Mouse (Mus musculus) MEL (cell line): ENCODE data around the gene Hrk. TPM values are rescaled to one million over a fixed set of nuclear protein-coding genes. Genes with fewer than 3 reads are reported as not detected.

ENCODE experiments used
- DNase-seq: peaks from one replicate; pipeline ENCODE4 v3.0.0; 2011; ENCODE audit warnings: low read depth, low spot score
- H3K27ac ChIP-seq: 2 replicates; pipeline ENCODE4 v1.5.1; 2012; ENCODE audit warnings: low read depth, mild to moderate bottlenecking, control low read depth, low read length, moderate library complexity; ENCODE audit not compliant: control insufficient read depth
- H3K27me3 ChIP-seq, 2 experiments: fragments of 150-350 bp in 1 of 2; sonication (generic) in 1 of 2; 2 replicates each; pipeline ENCODE4 v1.6.1; 2012; ENCODE audit warnings: low read length in 2 of 2, mild to moderate bottlenecking in 2 of 2, improper control_type of control experiment in 1 of 2, moderate library complexity in 1 of 2; ENCODE audit not compliant: insufficient read depth in 2 of 2, control insufficient read depth in 1 of 2
- H3K36me3 ChIP-seq, 2 experiments: 2 replicates each; pipeline ENCODE4 v1.6.1; 2012 to 2014; ENCODE audit warnings: low read length in 2 of 2, improper control_type of control experiment in 1 of 2, inconsistent platforms in 1 of 2, mild to moderate bottlenecking in 1 of 2; ENCODE audit not compliant: insufficient read depth in 2 of 2, control insufficient read depth in 1 of 2
- H3K4me1 ChIP-seq, 2 experiments: fragments of 150-350 bp in 1 of 2; sonication (generic) in 1 of 2; 2 replicates each; pipeline ENCODE4 v1.6.1; 2012; ENCODE audit warnings: low read length in 2 of 2, improper control_type of control experiment in 1 of 2, mild to moderate bottlenecking in 1 of 2; ENCODE audit not compliant: insufficient read depth in 2 of 2, control insufficient read depth in 1 of 2
- H3K4me3 ChIP-seq, 2 experiments: fragments of 150-350 bp in 1 of 2; sonication (generic) in 1 of 2; 2 replicates each; pipeline ENCODE4 v1.5.1; 2012; ENCODE audit warnings: low read depth in 2 of 2, low read length in 2 of 2, mild to moderate bottlenecking in 2 of 2, moderate library complexity in 2 of 2, control low read depth in 1 of 2, improper control_type of control experiment in 1 of 2; ENCODE audit not compliant: control insufficient read depth in 1 of 2, insufficient read depth in 1 of 2
- H3K79me2 ChIP-seq: 2 replicates; pipeline ENCODE4 v1.6.1; 2012; ENCODE audit warnings: mild to moderate bottlenecking, low read length, moderate library complexity; ENCODE audit not compliant: control insufficient read depth, poor library complexity, insufficient read depth
- H3K9ac ChIP-seq: 2 replicates; pipeline ENCODE4 v1.6.1; 2012; ENCODE audit warnings: low read depth, mild to moderate bottlenecking, control low read depth, low read length, moderate library complexity; ENCODE audit not compliant: control insufficient read depth, poor library complexity, severe bottlenecking
- H3K9me3 ChIP-seq: fragments of 150-350 bp; sonication (generic); replicated peaks from 2 replicates; pipeline ENCODE4 v1.6.1; 2012; ENCODE audit warnings: mild to moderate bottlenecking, low read length, improper control_type of control experiment, moderate library complexity; ENCODE audit not compliant: insufficient read depth
- BHLHE40 ChIP-seq: IDR thresholded peaks from 2 replicates; pipeline ENCODE4 v1.6.1; 2012; ENCODE audit warnings: low read depth, mild to moderate bottlenecking, inconsistent platforms, low read length, improper control_type of control experiment, borderline replicate concordance
- CTCF ChIP-seq, 3 experiments: IDR thresholded peaks in 2 of 3; conservative IDR thresholded peaks in 1 of 3; 2 replicates each; pipeline ENCODE4 v1.5.1; 2011 to 2012; ENCODE audit warnings: low read length in 3 of 3, low read depth in 2 of 3, mild to moderate bottlenecking in 2 of 3, improper control_type of control experiment in 1 of 3, inconsistent platforms in 1 of 3, mixed read lengths in 1 of 3, moderate library complexity in 1 of 3; ENCODE audit not compliant: control insufficient read depth in 1 of 3, insufficient read depth in 1 of 3, poor library complexity in 1 of 3, severe bottlenecking in 1 of 3
- E2F4 ChIP-seq: IDR thresholded peaks from 2 replicates; pipeline ENCODE4 v1.6.1; 2011; ENCODE audit warnings: low read depth, low read length, improper control_type of control experiment, borderline replicate concordance
- GATA1 ChIP-seq: IDR thresholded peaks from 2 replicates; pipeline ENCODE4 v1.6.1; 2011; ENCODE audit warnings: low read depth, low read length, improper control_type of control experiment
- HCFC1 ChIP-seq: IDR thresholded peaks from 2 replicates; pipeline ENCODE4 v1.6.1; 2012; ENCODE audit warnings: low read depth, mild to moderate bottlenecking, inconsistent platforms, low read length, improper control_type of control experiment, moderate library complexity
- MAFK ChIP-seq: IDR thresholded peaks from 2 replicates; pipeline ENCODE4 v1.6.1; 2011; ENCODE audit warnings: low read depth, mild to moderate bottlenecking, low read length, improper control_type of control experiment, borderline replicate concordance
- MAZ ChIP-seq: IDR thresholded peaks from 2 replicates; pipeline ENCODE4 v1.6.1; 2012; ENCODE audit warnings: low read depth, mild to moderate bottlenecking, inconsistent platforms, low read length, improper control_type of control experiment
- NELFE ChIP-seq: IDR thresholded peaks from 2 replicates; pipeline ENCODE4 v1.6.1; 2011; ENCODE audit warnings: low read depth, low read length, improper control_type of control experiment
- NRF1 ChIP-seq: IDR thresholded peaks from 2 replicates; pipeline ENCODE4 v1.6.1; 2014; ENCODE audit warnings: low read depth, mild to moderate bottlenecking, inconsistent platforms, low read length, improper control_type of control experiment, moderate library complexity; ENCODE audit not compliant: poor library complexity, insufficient read depth, severe bottlenecking
- POLR2A ChIP-seq, 2 experiments: IDR thresholded peaks; 2 replicates each; pipeline ENCODE4 v1.6.1; 2011 to 2012; ENCODE audit warnings: low read length in 2 of 2, mild to moderate bottlenecking in 2 of 2, control low read depth in 1 of 2, improper control_type of control experiment in 1 of 2, low read depth in 1 of 2, moderate library complexity in 1 of 2; ENCODE audit not compliant: control insufficient read depth in 1 of 2, insufficient read depth in 1 of 2, poor library complexity in 1 of 2
- POLR2AphosphoS2 ChIP-seq: IDR thresholded peaks from 2 replicates; pipeline ENCODE4 v1.6.1; 2011; ENCODE audit warnings: low read length, improper control_type of control experiment
- POLR2AphosphoS5 ChIP-seq: IDR thresholded peaks from 2 replicates; pipeline ENCODE4 v1.6.1; 2012; ENCODE audit warnings: low read depth, borderline replicate concordance, mild to moderate bottlenecking, inconsistent platforms, low read length, moderate library complexity, mixed read lengths
- RAD21 ChIP-seq: IDR thresholded peaks from 2 replicates; pipeline ENCODE4 v1.6.1; 2011; ENCODE audit warnings: mild to moderate bottlenecking, low read depth, low read length, improper control_type of control experiment
- RCOR1 ChIP-seq: IDR thresholded peaks from 2 replicates; pipeline ENCODE4 v1.6.1; 2012; ENCODE audit warnings: low read depth, mild to moderate bottlenecking, inconsistent platforms, low read length, improper control_type of control experiment
- SMC3 ChIP-seq: IDR thresholded peaks from 2 replicates; pipeline ENCODE4 v1.6.1; 2011; ENCODE audit warnings: low read depth, low read length, improper control_type of control experiment
- TBP ChIP-seq: IDR thresholded peaks from 2 replicates; pipeline ENCODE4 v1.8.0; 2011; ENCODE audit warnings: low read depth, low read length, improper control_type of control experiment
- UBTF ChIP-seq: IDR thresholded peaks from 2 replicates; pipeline ENCODE4 v1.6.1; 2012; ENCODE audit warnings: low read depth, mild to moderate bottlenecking, inconsistent platforms, low read length, improper control_type of control experiment, moderate library complexity, borderline replicate concordance; ENCODE audit not compliant: insufficient read depth
- ZKSCAN1 ChIP-seq: IDR thresholded peaks from 2 replicates; pipeline ENCODE4 v1.6.1; 2012; ENCODE audit warnings: low read depth, mild to moderate bottlenecking, inconsistent platforms, low read length, improper control_type of control experiment, moderate library complexity
- ZMIZ1 ChIP-seq: IDR thresholded peaks from 2 replicates; pipeline ENCODE4 v1.6.1; 2012; ENCODE audit warnings: low read depth, mild to moderate bottlenecking, inconsistent platforms, low read length, improper control_type of control experiment, moderate library complexity
- ZNF384 ChIP-seq: IDR thresholded peaks from 2 replicates; pipeline ENCODE4 v1.6.1; 2012; ENCODE audit warnings: low read depth, mild to moderate bottlenecking, inconsistent platforms, low read length, improper control_type of control experiment
- polyA plus RNA-seq, 2 experiments: library from polyadenylated mRNA; stranded (reverse) in 1 of 2; unstranded in 1 of 2; fragments of >175 nt in 1 of 2; fragments of >200 nt in 1 of 2; gene quantifications; 2 replicates each; pipeline versions ENCODE4 v1.2.1 to v1.2.4; 2012; ENCODE audit warnings: low replicate concordance in 2 of 2, low read depth in 1 of 2; ENCODE audit not compliant: insufficient read length in 2 of 2, insufficient read depth in 1 of 2, missing spikeins in 1 of 2
- total RNA-seq: library from RNA; depleted of rRNA; stranded (reverse); fragments of 300-350 nt; gene quantifications from 2 replicates; pipeline ENCODE4 v1.2.3, GENCODE M21; 2012

The Hrk gene
- total and polyA plus RNA-seq, 3 experiments: not detected

DNA sequence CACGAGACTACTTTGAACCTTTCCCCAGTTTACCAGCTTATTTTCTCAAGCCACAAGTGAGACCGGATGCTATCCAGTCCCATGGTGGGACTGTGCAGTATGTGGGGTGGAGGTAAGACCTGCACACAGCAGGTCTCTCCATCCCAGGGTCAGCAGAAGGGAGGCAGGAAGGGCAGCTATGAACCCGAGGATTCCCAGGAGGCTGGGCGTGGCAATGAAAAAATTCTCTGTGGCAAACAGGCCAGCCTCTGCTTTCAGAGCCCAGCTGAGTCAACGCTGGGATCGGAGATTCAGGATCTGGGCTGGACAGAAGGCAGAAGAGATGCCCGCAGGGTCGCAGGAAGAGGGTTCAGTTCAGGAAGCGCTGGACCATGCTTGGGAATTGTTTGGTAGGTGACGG, 17.2 kb upstream of the Hrk start:
- Histone ChIP-seq H3K79me2 (peaks cover 27% of the 10 kb centered on the region), H3K9me3 (no peaks in the 10 kb centered on the region), H3K27ac (no peak overlapping the region), H3K27me3 (no peaks in the 10 kb centered on the region), H3K4me3 (no peak overlapping the region), H3K36me3 (no peaks in the 10 kb centered on the region), H3K9ac (no peak overlapping the region), H3K4me1 (no peaks in the 10 kb centered on the region)
- TF ChIP-seq SMC3 (no peak), CTCF (IDR thresholded peaks at IDR 0.05 in 2 of 3, conservative IDR thresholded peaks at IDR 0.05 in 1 of 3; ENCODE audit: control insufficient read depth in 1 of 3, insufficient read depth in 1 of 3, low read depth in 2 of 3, low read length in 3 of 3, poor library complexity in 1 of 3, severe bottlenecking in 1 of 3) (no peak), ZKSCAN1 (no peak), ZNF384 (no peak), HCFC1 (no peak), E2F4 (no peak), TBP (no peak), POLR2A (IDR thresholded peaks at IDR 0.05; ENCODE audit: control insufficient read depth in 1 of 2, insufficient read depth in 1 of 2, low read depth in 1 of 2, low read length in 2 of 2, poor library complexity in 1 of 2) (no peak), GATA1 (no peak), RAD21 (no peak), BHLHE40 (no peak), NRF1 (no peak), ZMIZ1 (no peak), POLR2AphosphoS2 (no peak), NELFE (no peak), POLR2AphosphoS5 (no peak), RCOR1 (no peak), UBTF (no peak), MAFK (no peak), MAZ (no peak)
- no peak for DNase-seq

GRCm38 (mm10) chr5:118149711-118150110, 14.7 kb upstream of the Hrk start:
- no peak for TF ChIP-seq ZNF384
- TF ChIP-seq UBTF: no peak
- TF ChIP-seq, all 39 proteins: peak for 0

More at GRCm38 (mm10) chr5:118149711-118150110, 14.7 kb upstream of the Hrk start:
- DNase-seq: no peak
- peaks cover 42% of the 10 kb centered on the region for H3K79me2 ChIP-seq
- H3K9ac ChIP-seq: no peak overlapping the region
- H3K9me3 ChIP-seq: no peaks in the 10 kb centered on the region
- no peak overlapping the region for H3K27ac ChIP-seq
- H3K27me3 ChIP-seq: no peaks in the 10 kb centered on the region
- H3K4me1 ChIP-seq: peaks cover 3 to 5% of the 10 kb centered on the region in 2 experiments; a peak in 3 of 4 replicates
- no peak overlapping the region for H3K4me3 ChIP-seq
- H3K36me3 ChIP-seq: peaks cover 0 to 6% of the 10 kb centered on the region in 2 experiments; a peak in 2 of 4 replicates
